Mouse (Mus musculus) retina, postnatal 1 day (tissue): Measurements from ENCODE around the gene Nptn.

ENCODE experiments used
- DNase-seq: peaks from one replicate; pipeline ENCODE4 v3.0.0-alpha.2; 2012

Gene Nptn

GRCm38 (mm10) chr9:58701751-58702150 is 119.7 kb downstream of the Nptn start:
- DNase-seq: no peak

GRCm38 (mm10) chr9:58703766-58704165 is 121.7 kb downstream of the Nptn start:
- no peak for DNase-seq

GRCm38 (mm10) chr9:58706024-58706423 is 124.0 kb downstream of the Nptn start:
- no peak for DNase-seq
